Mouse (Mus musculus): ENCODE measurements at regions not wholly inside any gene's neighbourhood (a gene's known extent, or its start where the extent isn't known, plus 50 kb on each side); places are given as distances from the start of the nearest gene placed in this dataset.

DNA sequence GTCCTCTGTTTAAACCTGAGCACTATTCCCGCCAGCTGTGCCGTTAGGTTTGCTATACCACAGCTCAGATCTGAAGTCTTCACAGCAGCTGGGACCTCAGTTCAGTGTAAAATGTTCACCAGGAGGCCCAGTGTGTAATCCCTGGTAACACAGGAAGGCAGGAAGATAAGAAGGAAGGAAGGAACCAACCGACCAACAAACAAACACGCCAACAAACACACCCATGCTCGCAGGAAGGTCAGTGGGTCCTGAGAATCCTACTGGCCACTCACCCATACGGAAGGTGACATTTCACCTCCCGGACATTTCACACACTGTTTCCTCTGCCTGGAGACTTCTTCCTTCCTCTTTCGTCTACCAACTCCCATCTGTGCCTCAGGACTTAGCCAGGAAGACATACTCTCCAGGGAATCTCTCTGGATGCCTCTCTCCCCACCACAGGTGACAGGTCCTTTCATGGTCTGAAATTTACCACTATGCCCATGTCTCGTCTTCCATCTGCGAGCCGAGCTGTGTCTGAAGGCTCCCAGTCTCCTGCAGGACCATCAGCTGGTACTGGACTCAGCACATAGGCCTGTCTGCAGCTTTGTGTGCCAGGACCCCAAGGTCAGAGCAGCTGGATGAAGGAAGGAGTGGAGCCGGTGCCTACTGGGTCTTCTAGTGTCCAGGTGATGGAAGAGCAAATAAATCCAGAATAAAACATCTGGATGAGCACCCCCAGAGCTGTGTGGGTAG, 61.1 kb upstream of the Xpa start:
- no peak for DNase-seq (ENCODE audit: low read depth, low spot score)

DNA sequence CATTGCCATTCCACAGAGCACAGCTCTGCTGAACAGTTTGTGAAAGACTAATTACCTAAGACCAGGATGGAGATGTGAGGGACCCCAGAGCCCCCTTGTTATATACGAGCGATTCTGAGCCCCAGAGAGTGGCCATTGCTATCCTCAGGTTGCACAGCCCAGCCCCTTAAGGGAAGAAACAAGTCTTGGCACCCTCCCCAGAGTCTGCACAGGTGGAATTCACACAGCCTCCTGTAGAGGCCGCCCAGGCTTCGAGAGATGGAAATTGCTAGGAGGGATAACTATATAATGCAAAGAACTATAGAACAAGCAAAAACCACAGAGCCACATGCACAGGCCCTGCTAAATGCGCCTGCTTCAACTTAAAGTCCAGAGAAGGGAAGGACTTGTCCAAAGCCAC, 62.7 kb upstream of the Xpa start:
- no peak for DNase-seq (ENCODE audit: low read depth, low spot score)

DNA sequence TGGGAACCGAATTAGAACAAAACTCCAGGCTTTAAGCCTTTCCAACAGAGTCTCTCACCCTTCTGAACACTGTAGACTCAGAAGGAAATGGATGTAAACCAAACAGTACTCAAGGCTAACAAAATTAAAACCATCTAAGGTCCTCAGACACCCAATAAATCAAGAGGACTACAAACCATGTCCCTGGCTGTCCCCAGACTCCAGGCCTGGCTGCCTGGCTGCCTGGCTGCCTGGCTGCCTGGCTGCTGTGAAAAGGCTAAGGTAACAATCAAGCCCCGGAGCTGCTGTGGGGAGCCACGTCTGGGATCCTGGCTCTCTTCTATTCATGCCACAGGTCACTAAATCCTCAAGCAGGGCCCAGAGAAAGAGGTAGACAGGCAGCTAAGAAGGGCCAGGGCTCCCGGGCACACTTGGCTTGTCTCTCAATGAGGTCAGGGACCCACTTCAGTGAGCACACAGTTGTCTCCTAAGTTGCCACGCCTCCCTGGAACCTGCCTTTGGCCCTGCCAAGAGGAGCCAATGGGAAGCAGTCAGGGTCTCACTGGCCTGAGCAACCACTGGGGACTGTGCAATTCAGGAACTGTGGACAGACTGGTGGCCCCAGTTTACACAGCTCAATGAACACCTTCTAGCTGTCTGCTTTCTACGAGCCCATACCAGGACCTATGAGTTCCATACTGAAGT, 72.6 kb upstream of the Xpa start:
- DNase-seq (ENCODE audit: low read depth, low spot score): peak; percentile 63

- DNase-seq (ENCODE audit: low read depth, low spot score): peak; percentile 16
Measured at GRCm38 (mm10) chr4:46271066-46271465, 72.3 kb upstream of the Foxe1 start.

- no peak for DNase-seq (ENCODE audit: low read depth, low spot score)
Measured at GRCm38 (mm10) chr4:46275773-46276172, 67.6 kb upstream of the Foxe1 start.

DNA sequence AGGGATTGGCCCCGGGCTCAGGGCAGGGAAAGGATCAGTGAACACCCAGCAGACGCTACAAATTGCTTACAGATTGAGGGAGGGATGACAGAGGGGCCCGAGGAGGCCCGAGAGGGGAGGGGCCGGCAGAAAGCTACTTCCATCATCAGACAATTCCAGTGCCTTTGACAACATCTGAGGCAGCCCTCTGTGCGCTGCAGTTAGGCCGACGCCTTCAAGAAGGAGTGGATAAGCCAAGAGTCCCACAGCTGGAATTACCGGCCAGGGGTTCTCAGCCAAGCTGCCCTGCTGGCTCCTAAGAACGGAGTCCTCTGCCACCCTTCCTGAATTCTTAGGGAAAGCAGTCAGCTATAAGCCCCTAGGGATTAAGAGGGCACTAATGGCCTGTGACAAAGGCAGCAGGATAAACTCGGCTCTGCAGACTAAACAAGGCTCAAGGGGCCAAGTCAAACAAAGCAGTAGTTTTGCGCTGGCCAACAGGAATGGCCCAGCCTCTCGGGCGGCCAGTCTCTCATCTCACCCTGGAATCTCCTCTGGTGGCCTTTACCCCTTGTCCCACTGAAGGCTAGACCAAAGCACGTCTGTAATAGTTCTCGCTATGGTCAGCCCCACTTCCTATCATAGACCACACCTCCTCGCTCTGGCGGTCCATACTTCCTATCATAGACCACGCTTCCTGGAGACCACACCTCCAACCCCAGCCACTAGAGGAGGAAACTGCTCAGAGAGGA, 66.4 kb upstream of the Foxe1 start:
- DNase-seq (ENCODE audit: low read depth, low spot score): peak; percentile 59

DNA sequence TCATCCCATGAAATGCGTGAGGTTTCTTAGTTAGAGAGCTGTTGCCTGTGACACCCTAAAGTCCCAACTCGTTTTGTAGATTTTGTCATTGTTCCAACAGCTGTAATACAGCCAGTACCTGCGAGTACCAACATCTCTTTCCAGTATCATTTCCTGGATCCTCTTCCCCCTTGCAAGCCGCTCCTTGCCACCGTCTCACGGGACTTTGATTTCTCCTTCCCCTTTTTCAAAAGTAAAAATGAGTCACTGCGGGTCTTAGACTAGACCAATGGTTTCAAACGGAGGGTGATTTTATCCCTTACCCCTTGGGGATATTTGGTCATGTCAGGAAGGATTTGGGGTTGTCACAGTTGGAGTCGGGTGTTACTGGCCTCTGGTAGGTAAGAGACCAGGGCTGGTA, 56.5 kb upstream of the Foxe1 start:
- no peak for DNase-seq (ENCODE audit: low read depth, low spot score)

DNA sequence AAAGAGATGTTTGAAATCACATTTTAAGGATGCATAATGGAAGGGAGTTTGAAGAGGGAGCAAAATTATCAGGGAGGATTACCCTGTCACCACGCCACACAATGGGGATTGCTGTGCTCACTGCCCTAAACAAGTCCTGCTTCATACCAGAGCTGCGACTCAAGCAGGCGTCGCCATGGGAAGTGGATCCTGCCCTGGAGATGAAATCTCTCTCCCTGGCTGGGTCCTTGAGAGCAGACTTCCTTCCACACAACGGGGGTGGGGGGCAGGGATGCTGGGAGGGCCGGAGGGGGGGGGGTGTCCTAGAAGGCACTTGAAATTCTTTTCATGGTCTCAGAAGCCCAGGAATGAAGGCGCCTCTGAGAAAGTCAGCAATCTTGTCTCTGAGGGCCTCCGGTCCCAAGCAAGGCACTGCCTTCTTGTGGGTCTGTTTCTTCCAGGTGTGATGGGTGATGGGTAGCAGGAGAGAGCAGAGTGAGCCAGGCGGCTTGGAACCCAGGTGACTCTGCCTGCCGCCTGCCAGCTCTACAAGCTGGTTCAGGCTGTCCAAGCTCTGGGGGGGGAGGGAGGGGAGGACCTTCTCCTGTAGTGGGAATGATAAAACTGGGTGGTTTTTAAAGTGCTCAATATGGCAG, 51.7 kb upstream of the Foxe1 start:
- DNase-seq (ENCODE audit: low read depth, low spot score): no peak

Measured in forelimb bud, embryonic 11.5 days (tissue).